Mouse (Mus musculus) E14TG2a.4 (cell line): Measurements from ENCODE around the gene Thada.
A peak's percentile ranks its signal among the peaks of the same experiment; 100 is the strongest.

Experiments
- H3K27me3 ChIP-seq: 2 replicates; pipeline ENCODE4 v1.6.1; 2014; ENCODE audit warnings: low read length, control low read depth; ENCODE audit not compliant: insufficient read depth
- H3K36me3 ChIP-seq: 2 replicates; pipeline ENCODE4 v1.6.1; 2014; ENCODE audit warnings: low read length, control low read depth; ENCODE audit not compliant: insufficient read depth
- H3K4me1 ChIP-seq: replicated peaks from 2 replicates; pipeline ENCODE4 v1.6.1; 2014; ENCODE audit warnings: low read depth, low read length, control low read depth
- H3K4me3 ChIP-seq: replicated peaks from 2 replicates; pipeline ENCODE4 v1.5.1; 2014; ENCODE audit warnings: mild to moderate bottlenecking, low read length
- H3K9me3 ChIP-seq: 2 replicates; pipeline ENCODE4 v1.6.1; 2014; ENCODE audit warnings: low read length, control low read depth
- CTCF ChIP-seq: conservative IDR thresholded peaks from 2 replicates; pipeline ENCODE4 v1.5.1; 2014; ENCODE audit warnings: low read length
- NANOG ChIP-seq: IDR thresholded peaks from 2 replicates; pipeline ENCODE4 v1.6.1; 2014; ENCODE audit warnings: borderline replicate concordance, low read length, mixed read lengths
- POU5F1 ChIP-seq: IDR thresholded peaks from 2 replicates; pipeline ENCODE4 v1.6.1; 2014; ENCODE audit warnings: low read length, borderline replicate concordance

Thada gene

GRCm38 (mm10) chr17:84251426-84251825 lies 214.6 kb downstream of the Thada start:
- Histone ChIP-seq H3K4me1 (peaks cover 10% of the 10 kb centered on the region), H3K9me3 (no peaks in the 10 kb centered on the region), H3K36me3 (peaks cover 73% of the 10 kb centered on the region), H3K27me3 (no peaks in the 10 kb centered on the region), H3K4me3 (no peak overlapping the region)
- no peak for TF ChIP-seq NANOG
- no peak for TF ChIP-seq POU5F1
- TF ChIP-seq CTCF: no peak

- no peaks in the 10 kb centered on the region for H3K27me3 ChIP-seq
- H3K4me1 ChIP-seq: peaks cover 13% of the 10 kb centered on the region
- no peaks in the 10 kb centered on the region for H3K9me3 ChIP-seq
- TF ChIP-seq CTCF (no peak), NANOG (no peak), POU5F1 (no peak)
- no peak overlapping the region for H3K4me3 ChIP-seq
- peaks cover 38% of the 10 kb centered on the region for H3K36me3 ChIP-seq
These were observed 221.7 kb downstream of the Thada start for GRCm38 (mm10) chr17:84244182-84244920.

- no peaks in the 10 kb centered on the region for H3K9me3 ChIP-seq
- no peak overlapping the region for H3K4me3 ChIP-seq
- no peaks in the 10 kb centered on the region for H3K27me3 ChIP-seq
- H3K4me1 ChIP-seq: peaks cover 9% of the 10 kb centered on the region
- no peak for TF ChIP-seq CTCF
- TF ChIP-seq POU5F1: no peak
- no peak for TF ChIP-seq NANOG
- H3K36me3 ChIP-seq: peaks cover 41% of the 10 kb centered on the region
These were observed 222.2 kb downstream of the Thada start for GRCm38 (mm10) chr17:84243759-84244158.

GRCm38 (mm10) chr17:84241308-84241957 lies 224.6 kb downstream of the Thada start:
- no peak overlapping the region for H3K4me3 ChIP-seq

GRCm38 (mm10) chr17:84239679-84240292 lies 226.2 kb downstream of the Thada start:
- TF ChIP-seq POU5F1 (no peak), CTCF (no peak), NANOG (no peak)
- no peaks in the 10 kb centered on the region for H3K9me3 ChIP-seq

More at GRCm38 (mm10) chr17:84241308-84241957, 224.6 kb downstream of the Thada start:
- no peaks in the 10 kb centered on the region for H3K9me3 ChIP-seq
- no peaks in the 10 kb centered on the region for H3K27me3 ChIP-seq
- peaks cover 41% of the 10 kb centered on the region for H3K36me3 ChIP-seq
- peaks cover 4% of the 10 kb centered on the region for H3K4me1 ChIP-seq
- TF ChIP-seq NANOG: no peak
- no peak for TF ChIP-seq POU5F1
- peak; percentile 42 for TF ChIP-seq CTCF

GRCm38 (mm10) chr17:84238174-84238573 lies 227.8 kb downstream of the Thada start:
- no peaks in the 10 kb centered on the region for H3K27me3 ChIP-seq
- H3K4me1 ChIP-seq: peaks cover 17% of the 10 kb centered on the region
- TF ChIP-seq CTCF: no peak
- no peak for TF ChIP-seq NANOG
- no peak for TF ChIP-seq POU5F1
- H3K36me3 ChIP-seq: peaks cover 30% of the 10 kb centered on the region
- H3K4me3 ChIP-seq: no peak overlapping the region
- H3K9me3 ChIP-seq: no peaks in the 10 kb centered on the region

More at GRCm38 (mm10) chr17:84239679-84240292, 226.2 kb downstream of the Thada start:
- Histone ChIP-seq H3K36me3 (peaks cover 35% of the 10 kb centered on the region), H3K4me1 (peaks cover 12% of the 10 kb centered on the region), H3K4me3 (no peak overlapping the region), H3K27me3 (no peaks in the 10 kb centered on the region)

- no peaks in the 10 kb centered on the region for H3K9me3 ChIP-seq
- H3K27me3 ChIP-seq: no peaks in the 10 kb centered on the region
- peaks cover 36% of the 10 kb centered on the region for H3K36me3 ChIP-seq
- peaks cover 17% of the 10 kb centered on the region for H3K4me1 ChIP-seq
- no peak for TF ChIP-seq POU5F1
- no peak for TF ChIP-seq CTCF
- TF ChIP-seq NANOG: no peak
- no peak overlapping the region for H3K4me3 ChIP-seq
These were observed 229.0 kb downstream of the Thada start for GRCm38 (mm10) chr17:84236781-84237557.
